8 mouse cellular contexts compared by ENCODE assay signal in genomic region chr5:115508859-115509147, GRCm38 (mm10). TPM values are rescaled to one million over a fixed set of nuclear protein-coding genes. Genes with fewer than 3 reads are reported as not detected.
DNase-seq lines count a peak whose midpoint lies in the region; ATAC-seq lines count a peak whose summit lies in the region.

No protein-coding gene starts in this region.

- no peaks in the 10 kb centered on the region for H3K36me3 ChIP-seq in forebrain, embryonic 15.5 days
- H3K36me3 ChIP-seq in intestine, embryonic 14.5 days (ENCODE audit: control insufficient read depth, insufficient read depth, low read length), result no peaks in the 10 kb centered on the region
- no peaks in the 10 kb centered on the region for H3K36me3 ChIP-seq in liver, embryonic 16.5 days (ENCODE audit: control insufficient read depth, insufficient read depth)

- DNase-seq in embryo, embryonic 11 days, result peak; percentile 57
- no peak for DNase-seq in embryo, embryonic 9.5 days (ENCODE audit: extremely low spot score)
- DNase-seq in intestine, embryonic 14.5 days (ENCODE audit: low spot score), result no peak
- DNase-seq in yolk sac, embryonic 10.5 days (ENCODE audit: low spot score), result peak; percentile 59
- no peak for DNase-seq in frontal cortex, postnatal 25 days (ENCODE audit: low spot score in 2 of 2)
- DNase-seq in adrenal gland, postnatal 10 days, result no peak

- no peaks in the 10 kb centered on the region for H3K27me3 ChIP-seq in forebrain, embryonic 15.5 days
- H3K27me3 ChIP-seq in intestine, embryonic 14.5 days (replicated peaks; ENCODE audit: control insufficient read depth, insufficient read depth, low read length), result no peaks in the 10 kb centered on the region
- no peaks in the 10 kb centered on the region for H3K27me3 ChIP-seq in liver, embryonic 16.5 days (ENCODE audit: control insufficient read depth, insufficient read depth, low read depth, low read length)

- H3K4me3 ChIP-seq in forebrain, embryonic 15.5 days, result peak overlapping the region; percentile 95; the same call in 1 of the 2 replicates
- H3K4me3 ChIP-seq in intestine, embryonic 14.5 days (ENCODE audit: low read depth, low read length), result peak overlapping the region; percentile 83
- peak overlapping the region; percentile 77 for H3K4me3 ChIP-seq in liver, embryonic 16.5 days (ENCODE audit: low read depth, low read length)

- H3K9me3 ChIP-seq in forebrain, embryonic 15.5 days, result no peaks in the 10 kb centered on the region
- no peaks in the 10 kb centered on the region for H3K9me3 ChIP-seq in intestine, embryonic 14.5 days (ENCODE audit: control insufficient read depth, low read length)
- H3K9me3 ChIP-seq in liver, embryonic 16.5 days (replicated peaks; ENCODE audit: control insufficient read depth, low read length), result no peaks in the 10 kb centered on the region

- ATAC-seq in forebrain, embryonic 15.5 days (replicated peaks), result no peak
- ATAC-seq in intestine, embryonic 14.5 days (replicated peaks; ENCODE audit: low FRiP score, low TSS enrichment, low read depth), result no peak
- ATAC-seq in liver, embryonic 16.5 days (ENCODE audit: low read depth), result no peak

- H3K9ac ChIP-seq in forebrain, embryonic 15.5 days (replicated peaks), result no peak overlapping the region
- peak overlapping the region; percentile 1; the same call in 1 of the 2 replicates for H3K9ac ChIP-seq in intestine, embryonic 14.5 days (ENCODE audit: low read length)
- peak overlapping the region; percentile 3; the same call in 1 of the 2 replicates for H3K9ac ChIP-seq in liver, embryonic 16.5 days (ENCODE audit: low read depth, low read length)

- H3K4me1 ChIP-seq in forebrain, embryonic 15.5 days, result peaks cover 35% of the 10 kb centered on the region
- peaks cover 29% of the 10 kb centered on the region for H3K4me1 ChIP-seq in intestine, embryonic 14.5 days (replicated peaks; ENCODE audit: control insufficient read depth, insufficient read depth, low read length)
- peaks cover 42% of the 10 kb centered on the region for H3K4me1 ChIP-seq in liver, embryonic 16.5 days (ENCODE audit: control insufficient read depth, low read depth, low read length)

- 36% methylated on average over 10 of the region's 10 CpGs for WGBS in forebrain, embryonic 15.5 days
- WGBS in intestine, embryonic 14.5 days, result 33% methylated on average over 10 of the region's 10 CpGs
- 44% methylated on average over 10 of the region's 10 CpGs for WGBS in liver, embryonic 16.5 days (ENCODE audit: insufficient replicate concordance)

- peak overlapping the region; percentile 83 for H3K4me2 ChIP-seq in forebrain, embryonic 15.5 days (replicated peaks)
- H3K4me2 ChIP-seq in intestine, embryonic 14.5 days (ENCODE audit: low read length), result peak overlapping the region; percentile 96
- peak overlapping the region; percentile 97 for H3K4me2 ChIP-seq in liver, embryonic 16.5 days (ENCODE audit: low read depth, low read length)

- H3K27ac ChIP-seq in forebrain, embryonic 15.5 days (replicated peaks), result no peak overlapping the region
- no peak overlapping the region for H3K27ac ChIP-seq in intestine, embryonic 14.5 days (ENCODE audit: low read depth)
- H3K27ac ChIP-seq in liver, embryonic 16.5 days (ENCODE audit: low read length), result no peak overlapping the region

RNA-seq across cellular contexts. Expression of gene Pxn, which starts 2.3 kb away (rescaled TPM):
- polyA plus RNA-seq in forebrain, embryonic 15.5 days (2015; fragmentation: Nextera tagmentation; extraction: Ambion mirVana), result 19.1 and 19.7 TPM in 2 replicates
- polyA plus RNA-seq in intestine, embryonic 14.5 days (2014; fragmentation: Nextera tagmentation; extraction: Ambion mirVana), result 16.8 and 19.3 TPM in 2 replicates
- polyA plus RNA-seq in liver, embryonic 16.5 days (2015; fragmentation: Nextera tagmentation; extraction: Ambion mirVana), result 17.2 and 19.1 TPM in 2 replicates
- total RNA-seq in adrenal gland, postnatal 10 days (2021), result 10 to 100 TPM; 55.1 to 72.4 TPM

RNA-seq across cellular contexts. Expression of gene Sirt4, which starts 24.3 kb away (rescaled TPM):
- 34.0 and 34.2 TPM in 2 replicates for polyA plus RNA-seq in forebrain, embryonic 15.5 days (2015; fragmentation: Nextera tagmentation; extraction: Ambion mirVana)
- polyA plus RNA-seq in intestine, embryonic 14.5 days (2014; fragmentation: Nextera tagmentation; extraction: Ambion mirVana), result 15.2 and 21.5 TPM in 2 replicates
- polyA plus RNA-seq in liver, embryonic 16.5 days (2015; fragmentation: Nextera tagmentation; extraction: Ambion mirVana), result 4.6 and 6.5 TPM in 2 replicates
- total RNA-seq in adrenal gland, postnatal 10 days (2021), result 10 to 100 TPM; 15.8 to 31.4 TPM

RNA-seq across cellular contexts. Expression of gene Pla2g1b, which starts 42.7 kb away (rescaled TPM):
- not detected in 2 replicates for polyA plus RNA-seq in forebrain, embryonic 15.5 days (2015; fragmentation: Nextera tagmentation; extraction: Ambion mirVana)
- polyA plus RNA-seq in intestine, embryonic 14.5 days (2014; fragmentation: Nextera tagmentation; extraction: Ambion mirVana), result 5.0 and 6.3 TPM in 2 replicates
- polyA plus RNA-seq in liver, embryonic 16.5 days (2015; fragmentation: Nextera tagmentation; extraction: Ambion mirVana), result not detected in 2 replicates
- not detected for total RNA-seq in adrenal gland, postnatal 10 days (2021)

RNA-seq across cellular contexts. Expression of gene Rplp0, which starts 50.5 kb away (rescaled TPM):
- polyA plus RNA-seq in forebrain, embryonic 15.5 days (2015; fragmentation: Nextera tagmentation; extraction: Ambion mirVana), result 1,000 and 1,018 TPM in 2 replicates
- 2,116 and 2,150 TPM in 2 replicates for polyA plus RNA-seq in intestine, embryonic 14.5 days (2014; fragmentation: Nextera tagmentation; extraction: Ambion mirVana)
- 919 and 997 TPM in 2 replicates for polyA plus RNA-seq in liver, embryonic 16.5 days (2015; fragmentation: Nextera tagmentation; extraction: Ambion mirVana)
- 100 to 1,000 TPM; 933 to 968 TPM for total RNA-seq in adrenal gland, postnatal 10 days (2021)

RNA-seq across cellular contexts. Expression of gene Gcn1l1, which starts 56.3 kb away (rescaled TPM):
- polyA plus RNA-seq in forebrain, embryonic 15.5 days (2015; fragmentation: Nextera tagmentation; extraction: Ambion mirVana), result 43.8 and 46.1 TPM in 2 replicates
- 43.6 and 44.8 TPM in 2 replicates for polyA plus RNA-seq in intestine, embryonic 14.5 days (2014; fragmentation: Nextera tagmentation; extraction: Ambion mirVana)
- polyA plus RNA-seq in liver, embryonic 16.5 days (2015; fragmentation: Nextera tagmentation; extraction: Ambion mirVana), result 14.1 and 14.8 TPM in 2 replicates
- total RNA-seq in adrenal gland, postnatal 10 days (2021), result 10 to 100 TPM; 52.4 to 63.2 TPM

Comparison
In these comparisons a context has a peak if more than half of its experiments do, and no peak if none do; other contexts are left out.
1. DNase-seq: peak in embryo, embryonic 11 days (single experiment) and yolk sac, embryonic 10.5 days (single experiment); none in embryo, embryonic 9.5 days (single experiment), intestine, embryonic 14.5 days (single experiment), frontal cortex, postnatal 25 days (0 of 2) and adrenal gland, postnatal 10 days (single experiment).
2. Peak in every context shown above with its lines, with median percentiles within 50 percentile points of each other: H3K4me2 ChIP-seq and H3K4me3 ChIP-seq.